Mouse (Mus musculus): ENCODE results near the gene Slc38a10. TPM values are rescaled to one million over a fixed set of nuclear protein-coding genes. Genes with fewer than 3 reads are reported as not detected.

Slc38a10 gene
- 21.9 TPM for polyA plus RNA-seq (2015; fragmentation: Illumina TruSeq; extraction: RNeasy Lipid Tissue Mini Kit (QIAGEN cat#74804); ENCODE audit: insufficient read depth, low replicate concordance)

GRCm38 (mm10) chr11:120151113-120151494, at the start of gene Slc38a10:
Gene Slc38a10 (minus strand): TSS chr11:120151346.

GRCm38 (mm10) chr11:120098588-120099511, 52.3 kb downstream of the Slc38a10 start, which contains the start of the genes Tepsin and Ndufaf8:
Gene Tepsin (minus strand): TSS chr11:120098731.
Gene Ndufaf8 (plus strand): TSS chr11:120098928.

GRCm38 (mm10) chr11:120086702-120087152, 64.4 kb downstream of the Slc38a10 start, which contains the start of gene Cep131:
Gene Cep131 (minus strand): TSS chr11:120086827.

Other genes with a start within 250 kb of the Slc38a10 start
- gene Chmp6, start 237.9 kb downstream of the Slc38a10 start, polyA plus RNA-seq (2015; fragmentation: Illumina TruSeq; extraction: RNeasy Lipid Tissue Mini Kit (QIAGEN cat#74804); ENCODE audit: insufficient read depth, low replicate concordance) = 18.6 TPM
- gene Baiap2, start 208.6 kb downstream of the Slc38a10 start, polyA plus RNA-seq (2015; fragmentation: Illumina TruSeq; extraction: RNeasy Lipid Tissue Mini Kit (QIAGEN cat#74804); ENCODE audit: insufficient read depth, low replicate concordance) = 4.0 TPM
- gene Aatk, start 104.2 kb downstream of the Slc38a10 start, polyA plus RNA-seq (2015; fragmentation: Illumina TruSeq; extraction: RNeasy Lipid Tissue Mini Kit (QIAGEN cat#74804); ENCODE audit: insufficient read depth, low replicate concordance) = 1.2 TPM
- 1.8 TPM for gene Cep131, start 64.5 kb downstream of the Slc38a10 start, polyA plus RNA-seq (2015; fragmentation: Illumina TruSeq; extraction: RNeasy Lipid Tissue Mini Kit (QIAGEN cat#74804); ENCODE audit: insufficient read depth, low replicate concordance)
- 20.1 TPM for gene Tepsin, start 52.6 kb downstream of the Slc38a10 start, polyA plus RNA-seq (2015; fragmentation: Illumina TruSeq; extraction: RNeasy Lipid Tissue Mini Kit (QIAGEN cat#74804); ENCODE audit: insufficient read depth, low replicate concordance)
- gene Ndufaf8, start 52.4 kb downstream of the Slc38a10 start, polyA plus RNA-seq (2015; fragmentation: Illumina TruSeq; extraction: RNeasy Lipid Tissue Mini Kit (QIAGEN cat#74804); ENCODE audit: insufficient read depth, low replicate concordance) = 4.6 TPM
- 2.5 TPM for gene Bahcc1, start 81.6 kb upstream of the Slc38a10 start, polyA plus RNA-seq (2015; fragmentation: Illumina TruSeq; extraction: RNeasy Lipid Tissue Mini Kit (QIAGEN cat#74804); ENCODE audit: insufficient read depth, low replicate concordance)
- 1,508 TPM for gene Actg1, start 197.2 kb upstream of the Slc38a10 start, polyA plus RNA-seq (2015; fragmentation: Illumina TruSeq; extraction: RNeasy Lipid Tissue Mini Kit (QIAGEN cat#74804); ENCODE audit: insufficient read depth, low replicate concordance)
- gene Fscn2, start 210.2 kb upstream of the Slc38a10 start, polyA plus RNA-seq (2015; fragmentation: Illumina TruSeq; extraction: RNeasy Lipid Tissue Mini Kit (QIAGEN cat#74804); ENCODE audit: insufficient read depth, low replicate concordance) = not detected
- gene Faap100, start 227.4 kb upstream of the Slc38a10 start, polyA plus RNA-seq (2015; fragmentation: Illumina TruSeq; extraction: RNeasy Lipid Tissue Mini Kit (QIAGEN cat#74804); ENCODE audit: insufficient read depth, low replicate concordance) = 1.6 TPM

All from spleen, adult 10 weeks (tissue).